Mouse (Mus musculus): Measurements from ENCODE around the gene Atrnl1. TPM values are rescaled to one million over a fixed set of nuclear protein-coding genes. Genes with fewer than 3 reads are reported as not detected.

The Atrnl1 gene
- polyA plus RNA-seq, 1 experiment from 2014 or later: 2.8 TPM

DNA sequence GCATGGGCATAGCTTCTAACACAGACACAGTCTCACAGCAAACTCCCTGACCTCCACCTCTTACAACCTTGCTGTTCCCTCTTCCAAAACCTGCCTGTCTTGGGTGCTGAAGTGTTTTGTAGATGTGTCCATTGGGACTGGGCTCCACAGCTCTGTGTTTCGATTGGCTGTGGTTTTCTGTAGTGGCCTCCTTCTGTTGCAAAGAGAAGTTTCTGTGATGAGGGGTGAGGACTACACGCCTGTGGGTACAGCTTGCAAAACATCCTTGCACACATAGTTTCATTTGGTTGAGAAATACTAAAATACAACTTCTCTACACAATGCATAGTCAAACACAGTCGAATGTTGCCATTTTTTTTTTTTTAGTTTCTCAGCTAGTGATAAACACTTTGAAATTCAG is 512.8 kb downstream of the Atrnl1 start:
- H3K27ac ChIP-seq (replicated peaks): no peak overlapping the region
- no peak for ATAC-seq (ENCODE audit: extremely low read depth, insufficient number of reproducible peaks, low FRiP score, low TSS enrichment)
- 79% methylated on average over 3 of the region's 3 CpGs for WGBS

DNA sequence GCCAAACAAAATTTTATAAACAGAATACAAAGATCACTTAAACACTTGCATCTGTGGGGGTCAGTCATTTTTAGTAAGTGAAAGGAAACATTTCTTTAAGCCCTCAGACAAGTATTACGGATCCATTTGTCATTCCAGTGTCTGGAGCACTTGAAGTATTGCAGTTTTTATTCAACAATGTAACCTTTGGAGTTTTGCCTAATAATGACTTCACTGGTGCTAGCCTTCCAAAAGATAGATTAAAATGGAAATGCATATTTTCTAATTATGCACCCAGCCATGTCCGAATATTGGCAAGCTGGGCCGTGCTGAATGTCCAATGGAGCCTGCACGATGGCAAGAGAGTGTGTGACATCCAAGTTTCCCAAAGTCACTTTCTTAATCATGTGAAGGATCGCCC is 513.7 kb downstream of the Atrnl1 start:
- Histone ChIP-seq H3K4me3 (no peak overlapping the region), H3K9ac (no peak overlapping the region), H3K9me3 (peaks cover 1% of the 10 kb centered on the region), H3K4me1 (peaks cover 31% of the 10 kb centered on the region), H3K27me3 (replicated peaks) (no peaks in the 10 kb centered on the region), H3K27ac (replicated peaks) (no peak overlapping the region), H3K4me2 (no peak overlapping the region), H3K36me3 (0 out of 2 replicates have a peak, but pooled peaks cover under 1% of the 10 kb centered on the region)
- 71% methylated on average over 5 of the region's 5 CpGs for WGBS
- no peak for ATAC-seq (ENCODE audit: extremely low read depth, insufficient number of reproducible peaks, low FRiP score, low TSS enrichment)

More for the DNA sequence above, 512.8 kb downstream of the Atrnl1 start:
- Histone ChIP-seq H3K4me3 (no peak overlapping the region), H3K27me3 (replicated peaks) (no peaks in the 10 kb centered on the region), H3K36me3 (no peaks in the 10 kb centered on the region), H3K4me2 (no peak overlapping the region), H3K4me1 (peaks cover 34% of the 10 kb centered on the region), H3K9ac (no peak overlapping the region), H3K9me3 (no peaks in the 10 kb centered on the region)

DNA sequence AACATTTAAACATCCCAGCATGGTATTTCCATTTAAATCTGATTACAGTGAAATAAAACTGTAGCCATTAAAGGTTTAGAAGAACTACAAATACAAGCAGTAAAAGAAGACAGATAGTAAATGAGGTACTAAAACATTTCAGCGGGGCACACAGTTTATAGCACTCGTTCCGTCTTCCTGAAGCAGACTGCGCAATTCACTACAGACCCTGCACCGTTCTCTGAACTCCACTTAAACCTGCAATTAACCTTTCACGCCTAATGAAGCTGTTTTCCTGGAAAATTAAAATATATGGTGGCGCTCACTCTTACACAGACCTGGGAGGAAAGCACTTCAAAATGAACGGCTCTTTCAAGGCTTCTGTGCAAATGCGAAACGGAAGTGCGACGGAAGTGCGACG is 514.2 kb downstream of the Atrnl1 start:
- H3K27me3 ChIP-seq (replicated peaks): no peaks in the 10 kb centered on the region
- H3K27ac ChIP-seq (replicated peaks): no peak overlapping the region
- ATAC-seq (ENCODE audit: extremely low read depth, insufficient number of reproducible peaks, low FRiP score, low TSS enrichment): no peak
- peaks cover 26% of the 10 kb centered on the region for H3K4me1 ChIP-seq
- 88% methylated on average over 14 of the region's 14 CpGs for WGBS
- no peak overlapping the region for H3K4me3 ChIP-seq
- 0 out of 2 replicates have a peak, but pooled peaks cover 5% of the 10 kb centered on the region for H3K36me3 ChIP-seq
- peaks cover 6% of the 10 kb centered on the region for H3K9me3 ChIP-seq
- H3K9ac ChIP-seq: no peak overlapping the region
- H3K4me2 ChIP-seq: no peak overlapping the region

DNA sequence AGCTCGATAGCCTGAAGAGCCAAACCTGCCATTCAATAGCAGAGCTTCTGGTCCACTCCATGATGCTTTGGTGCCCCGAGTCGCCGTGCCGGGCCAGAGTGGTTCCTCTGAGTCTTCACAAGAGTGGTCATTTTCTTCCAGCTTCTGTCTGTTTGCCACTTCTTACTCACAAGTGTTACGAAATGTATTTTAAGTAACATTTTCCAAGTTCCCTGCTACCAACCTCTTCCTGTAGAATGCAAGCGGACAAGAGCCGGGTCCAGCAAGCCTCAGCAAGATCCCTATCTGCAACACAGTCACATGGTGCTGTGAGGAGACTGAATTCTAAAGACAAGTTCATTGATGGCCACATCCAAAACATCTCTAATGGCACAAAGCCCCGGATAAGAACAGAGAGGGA is 521.1 kb downstream of the Atrnl1 start:
- 80% methylated on average over 9 of the region's 9 CpGs for WGBS
- no peak for ATAC-seq (ENCODE audit: extremely low read depth, insufficient number of reproducible peaks, low FRiP score, low TSS enrichment)

DNA sequence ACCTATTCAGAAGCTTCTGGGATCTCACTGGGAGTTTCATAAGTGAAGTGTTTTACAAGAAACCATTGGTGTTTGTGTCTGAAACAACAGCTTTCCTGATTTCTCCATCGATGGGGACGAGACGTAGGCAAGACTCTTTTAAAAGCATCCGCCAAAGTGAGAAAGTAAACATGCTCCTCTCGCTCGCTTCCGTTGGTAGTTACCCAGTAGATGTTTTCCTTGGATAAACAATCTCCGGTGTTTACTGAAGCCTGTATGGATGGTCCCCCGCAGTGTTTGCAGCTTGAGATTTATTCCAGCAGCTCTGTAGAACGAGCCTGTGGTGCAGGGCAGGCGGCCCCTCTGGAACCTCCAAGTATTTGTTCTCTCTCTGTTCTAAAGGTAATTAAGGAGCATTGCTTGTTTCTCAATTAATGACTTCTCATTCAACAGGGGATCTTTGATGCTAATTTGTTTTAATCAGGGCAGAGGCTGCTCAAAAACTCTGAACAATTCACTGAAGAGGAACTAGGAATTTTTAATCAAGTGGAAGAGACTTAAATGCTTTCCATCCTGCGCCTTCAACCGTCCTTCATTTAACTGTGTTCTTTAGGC is 529.5 kb downstream of the Atrnl1 start:
- H3K27ac ChIP-seq (replicated peaks): no peak overlapping the region
- H3K4me1 ChIP-seq: peaks cover 8% of the 10 kb centered on the region
- no peak overlapping the region for H3K4me2 ChIP-seq
- no peak overlapping the region for H3K4me3 ChIP-seq
- H3K9me3 ChIP-seq: no peaks in the 10 kb centered on the region
- H3K36me3 ChIP-seq: no peaks in the 10 kb centered on the region
- ATAC-seq (ENCODE audit: extremely low read depth, insufficient number of reproducible peaks, low FRiP score, low TSS enrichment): no peak
- WGBS: 55% methylated on average over 13 of the region's 13 CpGs
- H3K9ac ChIP-seq: no peak overlapping the region
- H3K27me3 ChIP-seq (replicated peaks): no peaks in the 10 kb centered on the region

More for the DNA sequence above, 521.1 kb downstream of the Atrnl1 start:
- H3K36me3 ChIP-seq: peaks cover 16% of the 10 kb centered on the region
- H3K4me2 ChIP-seq: no peak overlapping the region
- H3K9ac ChIP-seq: no peak overlapping the region
- H3K27ac ChIP-seq (replicated peaks): no peak overlapping the region
- H3K4me1 ChIP-seq: no peaks in the 10 kb centered on the region
- H3K4me3 ChIP-seq: no peak overlapping the region
- peaks cover 6% of the 10 kb centered on the region for H3K9me3 ChIP-seq
- no peaks in the 10 kb centered on the region for H3K27me3 ChIP-seq (replicated peaks)

DNA sequence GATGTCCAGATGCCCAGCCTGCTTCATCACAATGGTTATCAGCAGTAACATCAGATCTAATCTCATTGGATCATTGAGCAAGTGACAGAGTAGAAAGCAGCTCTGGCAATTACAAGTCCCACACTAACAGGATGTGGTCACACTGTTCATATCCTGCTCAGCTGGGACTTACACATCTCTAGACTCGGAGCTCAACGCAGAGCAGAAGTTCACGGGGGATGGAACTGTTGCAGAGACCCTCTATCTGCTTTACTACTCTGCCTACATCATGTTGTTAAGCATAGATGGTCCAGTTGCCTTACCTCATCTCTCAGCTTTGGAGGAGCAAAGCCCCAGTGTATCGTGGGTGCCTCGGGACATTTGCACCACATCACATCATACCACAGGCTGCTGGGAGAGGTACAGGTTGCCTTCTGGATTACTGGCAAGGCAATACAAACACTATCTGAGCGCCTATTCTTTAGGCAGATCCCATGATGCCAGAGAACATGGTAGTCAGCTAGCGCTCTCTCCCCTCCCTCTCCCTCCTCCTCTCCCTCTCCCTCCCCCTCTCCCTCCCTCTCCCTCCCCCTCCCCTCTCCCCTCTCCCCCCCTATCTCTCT is 533.1 kb downstream of the Atrnl1 start:
- Histone ChIP-seq H3K4me1 (peaks cover 19% of the 10 kb centered on the region), H3K4me2 (no peak overlapping the region), H3K9ac (no peak overlapping the region), H3K27ac (replicated peaks) (no peak overlapping the region), H3K36me3 (no peaks in the 10 kb centered on the region), H3K4me3 (no peak overlapping the region), H3K9me3 (no peaks in the 10 kb centered on the region), H3K27me3 (replicated peaks) (peaks cover 23% of the 10 kb centered on the region)
- ATAC-seq (ENCODE audit: extremely low read depth, insufficient number of reproducible peaks, low FRiP score, low TSS enrichment): no peak
- WGBS: 90% methylated on average over 7 of the region's 7 CpGs

DNA sequence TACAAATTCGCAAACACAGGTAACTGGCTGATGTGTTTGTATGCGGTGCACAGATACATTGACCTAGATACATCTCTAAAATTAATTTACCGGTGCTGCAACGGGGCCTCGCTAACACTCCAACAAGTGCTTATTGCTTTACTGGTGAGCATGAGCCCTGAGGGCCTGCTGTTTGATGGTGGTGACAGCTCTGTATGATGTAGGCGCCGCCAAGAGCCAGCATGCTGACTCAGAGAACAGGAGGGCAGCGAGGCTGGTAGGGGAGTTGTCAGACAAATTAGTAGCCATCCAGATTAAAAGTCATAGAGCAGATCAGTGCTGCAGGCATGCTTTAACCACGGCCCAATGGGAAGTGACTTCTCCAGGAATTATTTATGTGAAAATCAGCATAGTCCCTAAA is 534.7 kb downstream of the Atrnl1 start:
- 32% methylated on average over 9 of the region's 9 CpGs for WGBS
- Histone ChIP-seq H3K4me1 (peaks cover 19% of the 10 kb centered on the region), H3K4me3 (no peak overlapping the region), H3K36me3 (no peaks in the 10 kb centered on the region), H3K9ac (no peak overlapping the region), H3K27me3 (replicated peaks) (peaks cover 31% of the 10 kb centered on the region), H3K9me3 (no peaks in the 10 kb centered on the region), H3K27ac (replicated peaks) (no peak overlapping the region), H3K4me2 (0 out of 2 replicates have a peak overlapping the region, but pooled peaks have one; percentile 16)
- no peak for ATAC-seq (ENCODE audit: extremely low read depth, insufficient number of reproducible peaks, low FRiP score, low TSS enrichment)

DNA sequence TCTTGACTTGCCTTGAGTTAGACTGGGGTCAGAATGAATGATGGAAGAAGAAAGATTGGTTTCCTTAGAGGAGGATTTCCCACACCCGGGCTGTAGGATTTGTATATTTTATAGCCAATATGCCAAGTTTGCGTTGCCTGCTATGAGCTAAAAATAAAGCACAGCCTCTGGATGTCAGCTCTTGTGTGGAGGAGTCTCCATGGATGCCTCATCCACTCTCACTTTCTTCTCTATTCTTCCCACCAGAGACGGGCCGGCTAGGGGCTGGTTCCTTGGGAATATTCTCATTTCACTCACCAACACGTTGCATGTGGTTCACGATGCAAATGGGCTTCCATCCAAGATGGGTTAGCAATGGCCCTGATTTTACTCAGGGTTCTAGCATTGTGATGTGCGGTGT is 540.4 kb downstream of the Atrnl1 start:
- H3K9ac ChIP-seq: no peak overlapping the region
- no peak overlapping the region for H3K4me2 ChIP-seq
- no peak overlapping the region for H3K27ac ChIP-seq (replicated peaks)
- no peak for ATAC-seq (ENCODE audit: extremely low read depth, insufficient number of reproducible peaks, low FRiP score, low TSS enrichment)
- H3K27me3 ChIP-seq (replicated peaks): peaks cover 40% of the 10 kb centered on the region
- no peaks in the 10 kb centered on the region for H3K9me3 ChIP-seq
- no peaks in the 10 kb centered on the region for H3K36me3 ChIP-seq
- WGBS: 77% methylated on average over 7 of the region's 7 CpGs
- no peak overlapping the region for H3K4me3 ChIP-seq
- peaks cover under 1% of the 10 kb centered on the region for H3K4me1 ChIP-seq

DNA sequence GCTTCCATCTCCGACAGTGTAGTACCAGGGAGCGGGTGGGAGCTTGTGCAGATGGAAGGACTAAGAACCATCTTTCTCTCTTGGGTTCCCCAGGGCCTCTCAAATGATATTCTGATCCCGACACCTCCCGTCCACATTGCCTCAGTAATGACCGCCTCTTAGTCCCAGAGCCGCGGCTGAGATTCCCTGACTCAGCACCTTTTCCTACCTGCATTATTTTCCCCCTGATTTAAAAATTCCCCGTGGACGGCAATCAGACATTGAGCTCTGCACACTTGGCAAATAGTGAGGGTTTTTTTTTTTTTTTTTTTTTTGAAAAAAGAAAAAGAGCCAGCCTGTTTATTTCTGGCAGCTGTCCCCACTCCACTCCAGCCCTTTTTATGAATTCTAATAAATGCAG is 550.7 kb downstream of the Atrnl1 start:
- H3K4me2 ChIP-seq: no peak overlapping the region
- 78% methylated on average over 9 of the region's 9 CpGs for WGBS
- ATAC-seq (ENCODE audit: extremely low read depth, insufficient number of reproducible peaks, low FRiP score, low TSS enrichment): no peak
- H3K27me3 ChIP-seq (replicated peaks): peaks cover 29% of the 10 kb centered on the region
- no peak overlapping the region for H3K9ac ChIP-seq
- H3K4me3 ChIP-seq: no peak overlapping the region
- H3K4me1 ChIP-seq: 0 out of 2 replicates have a peak, but pooled peaks cover 4% of the 10 kb centered on the region
- no peaks in the 10 kb centered on the region for H3K36me3 ChIP-seq
- H3K27ac ChIP-seq (replicated peaks): no peak overlapping the region
- H3K9me3 ChIP-seq: no peaks in the 10 kb centered on the region; the same call in 1 of the 2 replicates

DNA sequence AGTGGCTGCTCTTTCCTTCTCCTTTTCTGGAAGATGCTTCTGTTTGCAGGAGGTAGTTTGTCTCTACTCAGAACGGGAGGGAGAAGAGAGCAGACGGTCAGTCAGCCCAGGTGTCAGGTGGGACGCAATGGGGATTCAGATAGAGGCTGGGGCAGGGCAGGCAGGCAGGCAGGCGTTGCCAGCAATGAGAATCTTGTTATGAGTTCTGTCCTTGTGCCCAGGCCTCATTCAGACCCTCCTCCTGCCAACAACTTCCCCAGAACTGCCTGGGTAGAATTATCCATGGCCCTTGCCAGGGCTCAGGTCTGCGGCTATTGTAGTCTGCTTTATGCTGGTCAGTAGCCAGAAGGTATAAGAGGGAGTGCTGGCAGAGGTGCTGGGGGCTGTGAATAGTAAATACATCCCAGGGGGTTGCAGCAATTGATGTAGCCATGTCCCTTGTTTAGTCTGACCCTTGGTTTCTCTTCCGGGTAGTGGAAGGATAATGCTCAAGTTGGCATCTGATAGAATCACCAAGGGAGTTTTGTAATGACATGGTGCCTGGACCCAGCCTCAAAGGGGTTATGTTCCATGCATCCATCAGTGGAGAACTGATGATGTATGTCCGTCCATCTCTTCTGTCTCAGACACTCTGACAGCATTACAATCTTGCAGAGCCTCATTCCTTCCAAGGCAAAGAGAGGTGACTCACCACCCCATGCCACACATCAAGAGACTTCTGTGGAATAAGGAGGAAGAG is 554.2 kb downstream of the Atrnl1 start:
- 0 out of 2 replicates have a peak, but pooled peaks cover 4% of the 10 kb centered on the region for H3K4me1 ChIP-seq
- H3K36me3 ChIP-seq: no peaks in the 10 kb centered on the region
- 61% methylated on average over 7 of the region's 7 CpGs for WGBS
- no peaks in the 10 kb centered on the region; the same call in 1 of the 2 replicates for H3K9me3 ChIP-seq
- no peak overlapping the region for H3K27ac ChIP-seq (replicated peaks)
- no peak overlapping the region for H3K4me2 ChIP-seq
- H3K4me3 ChIP-seq: no peak overlapping the region
- ATAC-seq (ENCODE audit: extremely low read depth, insufficient number of reproducible peaks, low FRiP score, low TSS enrichment): no peak
- peaks cover 36% of the 10 kb centered on the region for H3K27me3 ChIP-seq (replicated peaks)
- no peak overlapping the region for H3K9ac ChIP-seq

DNA sequence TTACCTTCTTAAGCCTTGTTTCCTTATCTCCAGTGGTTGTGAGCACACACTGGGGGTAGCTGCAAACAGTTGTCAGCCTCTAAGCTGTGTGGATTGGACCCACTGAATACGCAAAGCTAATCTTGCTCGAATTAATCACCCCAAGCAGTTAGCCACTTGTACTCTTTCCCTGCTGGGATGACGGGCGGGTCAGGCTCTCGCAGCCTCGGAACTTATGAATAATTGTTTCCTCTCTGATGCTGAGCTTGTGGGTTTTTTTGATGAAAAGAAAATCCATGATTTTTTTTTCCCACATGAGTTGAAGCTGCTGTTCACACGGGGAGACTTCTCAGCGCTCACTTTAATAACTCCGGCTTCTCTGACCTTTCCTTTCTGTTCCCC is 554.8 kb downstream of the Atrnl1 start:
- H3K9ac ChIP-seq: no peak overlapping the region
- no peaks in the 10 kb centered on the region for H3K36me3 ChIP-seq
- no peaks in the 10 kb centered on the region; the same call in 1 of the 2 replicates for H3K9me3 ChIP-seq
- peaks cover 36% of the 10 kb centered on the region for H3K27me3 ChIP-seq (replicated peaks)
- H3K4me3 ChIP-seq: no peak overlapping the region
- no peak for ATAC-seq (ENCODE audit: extremely low read depth, insufficient number of reproducible peaks, low FRiP score, low TSS enrichment)
- 0 out of 2 replicates have a peak, but pooled peaks cover 4% of the 10 kb centered on the region for H3K4me1 ChIP-seq
- no peak overlapping the region for H3K4me2 ChIP-seq
- H3K27ac ChIP-seq (replicated peaks): no peak overlapping the region
- 37% methylated on average over 9 of the region's 9 CpGs for WGBS

All from heart, embryonic 13.5 days (tissue).